Comparison of ENCODE assay signal across 13 mouse cellular contexts in genomic region chr11:24171675-24172285, GRCm38 (mm10).
DNase-seq lines count a peak whose midpoint lies in the region; ATAC-seq and TF ChIP-seq lines count a peak whose summit lies in the region.
"Had no signal": no experiment of that assay in that cellular context is flagged by ENCODE, and none has a peak within 500 bp of the region (broad histone marks: within the 10 kb centered on the region; RNA-seq: fewer than 3 reads in every experiment).

No protein-coding gene starts in this region.

- DNase-seq in hindbrain, embryonic 10.5 days (ENCODE audit: low spot score) = no peak
- DNase-seq in MEL (ENCODE audit: low read depth, low spot score) (peak; percentile 25), R1 (ENCODE audit: low read depth, low spot score) (peak; percentile 21)
- DNase-seq in layer of hippocampus, adult 8-10 months (ENCODE audit: low spot score in 2 of 2) = no peak
- DNase-seq in kidney, adult 8-10 months = no peak
- DNase-seq: adrenal gland, adult 2 months; cerebellum, postnatal 10 days; thymus, postnatal 36 days had no signal

- no peak for TF ChIP-seq EP300 in MEL (IDR thresholded peaks at IDR 0.05; ENCODE audit: low read depth in 1 of 2, low read length in 2 of 2)

- no peak overlapping the region for H3K4me3 ChIP-seq in hindbrain, embryonic 12.5 days
- H3K4me3 ChIP-seq in hindbrain, embryonic 10.5 days = no peak overlapping the region
- no peak overlapping the region for H3K4me3 ChIP-seq in MEL (ENCODE audit: control insufficient read depth in 1 of 2, insufficient read depth in 1 of 2, low read depth in 2 of 2, low read length in 2 of 2)
- H3K4me3 ChIP-seq in hindbrain, embryonic 16.5 days (ENCODE audit: low read length) = no peak overlapping the region
- H3K4me3 ChIP-seq: heart, embryonic 12.5 days had no signal

- H3K79me2 ChIP-seq in MEL (ENCODE audit: control insufficient read depth, insufficient read depth, low read length, poor library complexity) = 0 out of 2 replicates have a peak, but pooled peaks cover 1% of the 10 kb centered on the region

- H3K9me3 ChIP-seq in hindbrain, embryonic 12.5 days (replicated peaks) = no peaks in the 10 kb centered on the region
- H3K9me3 ChIP-seq in hindbrain, embryonic 10.5 days = no peaks in the 10 kb centered on the region
- no peaks in the 10 kb centered on the region for H3K9me3 ChIP-seq in MEL (replicated peaks; ENCODE audit: insufficient read depth, low read length)
- H3K9me3 ChIP-seq in hindbrain, embryonic 16.5 days (ENCODE audit: control insufficient read depth, low read length) = no peaks in the 10 kb centered on the region
- H3K9me3 ChIP-seq: heart, embryonic 12.5 days had no signal

- TF ChIP-seq POLR2A in MEL (IDR thresholded peaks at IDR 0.05; ENCODE audit: control insufficient read depth in 1 of 2, insufficient read depth in 1 of 2, low read depth in 1 of 2, low read length in 2 of 2, poor library complexity in 1 of 2) = peak in 1 of 2 experiments; percentile 43; a peak in 1 of 4 replicates

- WGBS in hindbrain, embryonic 12.5 days = 73% methylated on average over 5 of the region's 5 CpGs
- WGBS in hindbrain, embryonic 10.5 days = 73% methylated on average over 5 of the region's 5 CpGs
- WGBS in hindbrain, embryonic 16.5 days = 72% methylated on average over 5 of the region's 5 CpGs

- H3K9ac ChIP-seq in hindbrain, embryonic 12.5 days = no peak overlapping the region
- H3K9ac ChIP-seq in MEL (ENCODE audit: control insufficient read depth, low read depth, low read length, poor library complexity, severe bottlenecking) = no peak overlapping the region
- no peak overlapping the region for H3K9ac ChIP-seq in hindbrain, embryonic 16.5 days (ENCODE audit: low read depth, low read length)
- H3K9ac ChIP-seq: heart, embryonic 12.5 days had no signal

- no peaks in the 10 kb centered on the region for H3K4me1 ChIP-seq in hindbrain, embryonic 12.5 days
- peaks cover 6% of the 10 kb centered on the region for H3K4me1 ChIP-seq in hindbrain, embryonic 10.5 days (replicated peaks)
- no peaks in the 10 kb centered on the region for H3K4me1 ChIP-seq in MEL (ENCODE audit: control insufficient read depth in 1 of 2, insufficient read depth in 2 of 2, low read length in 2 of 2)
- H3K4me1 ChIP-seq in hindbrain, embryonic 16.5 days (ENCODE audit: control insufficient read depth, insufficient read depth, low read depth, low read length) = no peaks in the 10 kb centered on the region
- H3K4me1 ChIP-seq: heart, embryonic 12.5 days had no signal

- TF ChIP-seq RAD21 in MEL (IDR thresholded peaks at IDR 0.05; ENCODE audit: low read depth, low read length) = no peak

- no peak overlapping the region for H3K27ac ChIP-seq in hindbrain, embryonic 12.5 days
- no peak overlapping the region for H3K27ac ChIP-seq in hindbrain, embryonic 10.5 days
- no peak overlapping the region for H3K27ac ChIP-seq in MEL (ENCODE audit: control insufficient read depth, low read depth, low read length)
- no peak overlapping the region for H3K27ac ChIP-seq in hindbrain, embryonic 16.5 days (ENCODE audit: low read depth, low read length)
- H3K27ac ChIP-seq: kidney, postnatal 0 days had no signal

- H3K36me3 ChIP-seq in hindbrain, embryonic 12.5 days = no peaks in the 10 kb centered on the region; the same call in 1 of the 2 replicates
- H3K36me3 ChIP-seq in hindbrain, embryonic 10.5 days = peaks cover 10% of the 10 kb centered on the region; the same call in 1 of the 2 replicates
- H3K36me3 ChIP-seq in MEL (ENCODE audit: control insufficient read depth in 1 of 2, insufficient read depth in 2 of 2, low read length in 2 of 2) = peaks cover 0 to 24% of the 10 kb centered on the region in 2 experiments; a peak in 3 of 4 replicates
- no peaks in the 10 kb centered on the region for H3K36me3 ChIP-seq in hindbrain, embryonic 16.5 days (ENCODE audit: control insufficient read depth, insufficient read depth, low read length)

- no peak for TF ChIP-seq CTCF in MEL (IDR thresholded peaks at IDR 0.05 in 2 of 3, conservative IDR thresholded peaks at IDR 0.05 in 1 of 3; ENCODE audit: control insufficient read depth in 1 of 3, insufficient read depth in 1 of 3, low read depth in 2 of 3, low read length in 3 of 3, poor library complexity in 1 of 3, severe bottlenecking in 1 of 3)

- no peak overlapping the region for H3K4me2 ChIP-seq in hindbrain, embryonic 12.5 days (replicated peaks)
- H3K4me2 ChIP-seq in hindbrain, embryonic 16.5 days (ENCODE audit: low read length) = no peak overlapping the region
- H3K4me2 ChIP-seq: heart, embryonic 12.5 days had no signal

- H3K27me3 ChIP-seq in hindbrain, embryonic 12.5 days = no peaks in the 10 kb centered on the region
- no peaks in the 10 kb centered on the region for H3K27me3 ChIP-seq in hindbrain, embryonic 10.5 days (ENCODE audit: insufficient read depth, poor library complexity, severe bottlenecking)
- no peaks in the 10 kb centered on the region for H3K27me3 ChIP-seq in MEL (ENCODE audit: control insufficient read depth in 1 of 2, insufficient read depth in 2 of 2, low read length in 2 of 2)
- no peaks in the 10 kb centered on the region for H3K27me3 ChIP-seq in hindbrain, embryonic 16.5 days (replicated peaks; ENCODE audit: control insufficient read depth, insufficient read depth, low read length)
- H3K27me3 ChIP-seq: heart, embryonic 12.5 days had no signal

- peak; percentile 47; the same call in 1 of the 2 replicates for ATAC-seq in hindbrain, embryonic 12.5 days (ENCODE audit: low FRiP score)
- peak; percentile 13; the same call in 1 of the 2 replicates for ATAC-seq in hindbrain, embryonic 16.5 days
- ATAC-seq: intestine, postnatal 0 days had no signal

TF ChIP-seq in MEL, 35 proteins besides CTCF, POLR2A, EP300 and RAD21:
- TF ChIP-seq MYB (IDR thresholded peaks at IDR 0.05; ENCODE audit: low read depth, low read length) (no peak), USF2 (IDR thresholded peaks at IDR 0.05; ENCODE audit: borderline replicate concordance in 1 of 2, insufficient read depth in 1 of 2, low read depth in 1 of 2, low read length in 2 of 2) (no peak), POLR2AphosphoS2 (IDR thresholded peaks at IDR 0.05; ENCODE audit: low read length) (peak; percentile 52; the same call in 1 of the 2 replicates), ZKSCAN1 (IDR thresholded peaks at IDR 0.05; ENCODE audit: low read depth, low read length) (no peak), MXI1 (IDR thresholded peaks at IDR 0.05; ENCODE audit: low read depth, low read length) (no peak), NELFE (IDR thresholded peaks at IDR 0.05; ENCODE audit: low read depth, low read length) (0 out of 2 replicates have a peak, but pooled peaks have one; percentile 25), GABPA (IDR thresholded peaks at IDR 0.05; ENCODE audit: low read depth, low read length) (no peak), GATA1 (IDR thresholded peaks at IDR 0.05; ENCODE audit: low read depth, low read length) (no peak), E2F4 (IDR thresholded peaks at IDR 0.05; ENCODE audit: borderline replicate concordance, low read depth, low read length) (no peak), ELF1 (IDR thresholded peaks at IDR 0.05; ENCODE audit: low read depth, low read length) (no peak), ZMIZ1 (IDR thresholded peaks at IDR 0.05; ENCODE audit: low read depth, low read length) (0 out of 2 replicates have a peak, but pooled peaks have one; percentile 66)
TF ChIP-seq in MEL: peak in this region for 3.

Comparison
In these comparisons a context has a peak if more than half of its experiments do, and no peak if none do; other contexts are left out.
1. DNase-seq: peak in MEL (single experiment) and R1 (single experiment); none in hindbrain, embryonic 10.5 days (single experiment), layer of hippocampus, adult 8-10 months (0 of 2) and kidney, adult 8-10 months (0 of 2).